Mouse (Mus musculus): ENCODE measurements around the gene Tmem150b. TPM values are rescaled to one million over a fixed set of nuclear protein-coding genes. Genes with fewer than 3 reads are reported as not detected.

The Tmem150b gene
- polyA plus RNA-seq, 1 experiment from 2014 or later, result 0.14 TPM

GRCm38 (mm10) chr7:4659911-4660443 is 65.1 kb downstream of the Tmem150b start:
- H3K27ac ChIP-seq (ENCODE audit: low read length), result peak overlapping the region; percentile 95
- 39% methylated on average over 3 of the region's 3 CpGs for WGBS
- peak overlapping the region; percentile 92 for H3K4me2 ChIP-seq (ENCODE audit: low read depth, low read length)
- peak overlapping the region; percentile 77 for H3K9ac ChIP-seq (ENCODE audit: low read length)
- ATAC-seq (ENCODE audit: low read depth), result no peak
- no peaks in the 10 kb centered on the region for H3K27me3 ChIP-seq (ENCODE audit: control insufficient read depth, insufficient read depth, low read depth, low read length)
- no peaks in the 10 kb centered on the region for H3K9me3 ChIP-seq (ENCODE audit: control insufficient read depth, low read length)
- H3K4me3 ChIP-seq (ENCODE audit: low read length), result peak overlapping the region; percentile 90
- H3K4me1 ChIP-seq (replicated peaks; ENCODE audit: control insufficient read depth, insufficient read depth, low read length), result peaks cover 23% of the 10 kb centered on the region
- 0 out of 2 replicates have a peak, but pooled peaks cover 6% of the 10 kb centered on the region for H3K36me3 ChIP-seq (ENCODE audit: control insufficient read depth, insufficient read depth, low read length)

- Histone ChIP-seq H3K27me3 (ENCODE audit: control insufficient read depth, insufficient read depth, low read depth, low read length) (no peaks in the 10 kb centered on the region), H3K4me2 (ENCODE audit: low read depth, low read length) (peak within 1 kb of the TSS; percentile 92), H3K9me3 (ENCODE audit: control insufficient read depth, low read length) (no peaks in the 10 kb centered on the region), H3K4me3 (ENCODE audit: low read length) (peak within 1 kb of the TSS; percentile 90), H3K36me3 (ENCODE audit: control insufficient read depth, insufficient read depth, low read length) (0 out of 2 replicates have a peak, but pooled peaks cover 3% of the 10 kb centered on the region), H3K4me1 (replicated peaks; ENCODE audit: control insufficient read depth, insufficient read depth, low read length) (peaks cover 23% of the 10 kb centered on the region), H3K9ac (ENCODE audit: low read length) (peak within 1 kb of the TSS; percentile 96), H3K27ac (ENCODE audit: low read length) (peak within 1 kb of the TSS; percentile 95)
- WGBS, result under 1% methylated on average over 54 of the region's 54 CpGs
- ATAC-seq (ENCODE audit: low read depth), result peak; percentile 98
These were observed 66.0 kb downstream of the Tmem150b start, which contains the start of gene Ppp6r1 for GRCm38 (mm10) chr7:4658912-4659551. TSS of gene Ppp6r1 (minus strand) at chr7:4659019.

- Histone ChIP-seq H3K4me3 (ENCODE audit: low read length) (peak overlapping the region; percentile 90), H3K36me3 (ENCODE audit: control insufficient read depth, insufficient read depth, low read length) (0 out of 2 replicates have a peak, but pooled peaks cover 3% of the 10 kb centered on the region), H3K27me3 (ENCODE audit: control insufficient read depth, insufficient read depth, low read depth, low read length) (no peaks in the 10 kb centered on the region), H3K9me3 (ENCODE audit: control insufficient read depth, low read length) (no peaks in the 10 kb centered on the region), H3K9ac (ENCODE audit: low read length) (peak overlapping the region; percentile 96), H3K4me1 (replicated peaks; ENCODE audit: control insufficient read depth, insufficient read depth, low read length) (peaks cover 23% of the 10 kb centered on the region), H3K4me2 (ENCODE audit: low read depth, low read length) (peak overlapping the region; percentile 92), H3K27ac (ENCODE audit: low read length) (peak overlapping the region; percentile 93)
- peak; percentile 68 for ATAC-seq (ENCODE audit: low read depth)
- WGBS, result under 1% methylated on average over 65 of the region's 78 CpGs
These were observed 66.7 kb downstream of the Tmem150b start for GRCm38 (mm10) chr7:4658128-4658907.

- 0 out of 2 replicates have a peak, but pooled peaks cover 3% of the 10 kb centered on the region for H3K36me3 ChIP-seq (ENCODE audit: control insufficient read depth, insufficient read depth, low read length)
- peak overlapping the region; percentile 92 for H3K4me2 ChIP-seq (ENCODE audit: low read depth, low read length)
- ATAC-seq (ENCODE audit: low read depth), result no peak
- H3K4me3 ChIP-seq (ENCODE audit: low read length), result peak overlapping the region; percentile 90
- H3K4me1 ChIP-seq (replicated peaks; ENCODE audit: control insufficient read depth, insufficient read depth, low read length), result peaks cover 23% of the 10 kb centered on the region
- 34% methylated on average over 9 of the region's 9 CpGs for WGBS
- no peaks in the 10 kb centered on the region for H3K9me3 ChIP-seq (ENCODE audit: control insufficient read depth, low read length)
- H3K27ac ChIP-seq (ENCODE audit: low read length), result peak overlapping the region; percentile 93
- no peaks in the 10 kb centered on the region for H3K27me3 ChIP-seq (ENCODE audit: control insufficient read depth, insufficient read depth, low read depth, low read length)
- peak overlapping the region; percentile 96 for H3K9ac ChIP-seq (ENCODE audit: low read length)
These were observed 67.4 kb downstream of the Tmem150b start for GRCm38 (mm10) chr7:4657521-4658127.

Other genes starting within 250 kb of the Tmem150b start
- 20.1 and 21.0 TPM in 2 replicates for gene Ppp1r12c, start 223.6 kb downstream of the Tmem150b start, polyA plus RNA-seq (2015; fragmentation: Nextera tagmentation; extraction: Ambion mirVana)
- gene Tnnt1, start 208.9 kb downstream of the Tmem150b start, polyA plus RNA-seq (2015; fragmentation: Nextera tagmentation; extraction: Ambion mirVana), result 28.6 and 34.6 TPM in 2 replicates
- 77.2 and 102 TPM in 2 replicates for gene Tnni3, start 201.0 kb downstream of the Tmem150b start, polyA plus RNA-seq (2015; fragmentation: Nextera tagmentation; extraction: Ambion mirVana)
- gene Dnaaf3, start 192.8 kb downstream of the Tmem150b start, polyA plus RNA-seq (2015; fragmentation: Nextera tagmentation; extraction: Ambion mirVana), result 4.7 TPM in 2 replicates
- 5.5 and 8.3 TPM in 2 replicates for gene Syt5, start 177.7 kb downstream of the Tmem150b start, polyA plus RNA-seq (2015; fragmentation: Nextera tagmentation; extraction: Ambion mirVana)
- gene Ptprh, start 121.2 kb downstream of the Tmem150b start, polyA plus RNA-seq (2015; fragmentation: Nextera tagmentation; extraction: Ambion mirVana), result not detected in 2 replicates
- gene Tmem86b, start 93.8 kb downstream of the Tmem150b start, polyA plus RNA-seq (2015; fragmentation: Nextera tagmentation; extraction: Ambion mirVana), result 0.69 and 1.7 TPM in 2 replicates
- 3.5 and 3.9 TPM in 2 replicates for gene Ppp6r1, start 66.2 kb downstream of the Tmem150b start, polyA plus RNA-seq (2015; fragmentation: Nextera tagmentation; extraction: Ambion mirVana)
- 85.7 and 90.9 TPM in 2 replicates for gene Hspbp1, start 40.2 kb downstream of the Tmem150b start, polyA plus RNA-seq (2015; fragmentation: Nextera tagmentation; extraction: Ambion mirVana)
- gene Brsk1, start 34.6 kb downstream of the Tmem150b start, polyA plus RNA-seq (2015; fragmentation: Nextera tagmentation; extraction: Ambion mirVana), result 0.68 and 0.74 TPM in 2 replicates
- 57.2 and 60.2 TPM in 2 replicates for gene Kmt5c, start 14.9 kb upstream of the Tmem150b start, polyA plus RNA-seq (2015; fragmentation: Nextera tagmentation; extraction: Ambion mirVana)
- 77.9 and 94.0 TPM in 2 replicates for gene Cox6b2, start 27.8 kb upstream of the Tmem150b start, polyA plus RNA-seq (2015; fragmentation: Nextera tagmentation; extraction: Ambion mirVana)
- gene Fam71e2, start 46.1 kb upstream of the Tmem150b start, polyA plus RNA-seq (2015; fragmentation: Nextera tagmentation; extraction: Ambion mirVana), result not detected in 2 replicates
- gene Il11, start 57.6 kb upstream of the Tmem150b start, polyA plus RNA-seq (2015; fragmentation: Nextera tagmentation; extraction: Ambion mirVana), result 0.18 and 0.19 TPM in 2 replicates
- 0.34 and 0.48 TPM in 2 replicates for gene Tmem190, start 57.7 kb upstream of the Tmem150b start, polyA plus RNA-seq (2015; fragmentation: Nextera tagmentation; extraction: Ambion mirVana)
- 14.7 and 17.9 TPM in 2 replicates for gene Tmem238, start 64.4 kb upstream of the Tmem150b start, polyA plus RNA-seq (2015; fragmentation: Nextera tagmentation; extraction: Ambion mirVana)
- gene Rpl28, start 67.6 kb upstream of the Tmem150b start, polyA plus RNA-seq (2015; fragmentation: Nextera tagmentation; extraction: Ambion mirVana), result 337 and 342 TPM in 2 replicates
- gene Ube2s, start 87.3 kb upstream of the Tmem150b start, polyA plus RNA-seq (2015; fragmentation: Nextera tagmentation; extraction: Ambion mirVana), result 355 and 372 TPM in 2 replicates
- gene Shisa7, start 119.4 kb upstream of the Tmem150b start, polyA plus RNA-seq (2015; fragmentation: Nextera tagmentation; extraction: Ambion mirVana), result 0.99 and 1.2 TPM in 2 replicates
- 14.1 and 15.7 TPM in 2 replicates for gene Isoc2b, start 145.0 kb upstream of the Tmem150b start, polyA plus RNA-seq (2015; fragmentation: Nextera tagmentation; extraction: Ambion mirVana)
- gene Isoc2a, start 151.9 kb upstream of the Tmem150b start, polyA plus RNA-seq (2015; fragmentation: Nextera tagmentation; extraction: Ambion mirVana), result 0.87 and 1.3 TPM in 2 replicates
- gene Gm36210, start 181.3 kb upstream of the Tmem150b start, polyA plus RNA-seq (2015; fragmentation: Nextera tagmentation; extraction: Ambion mirVana), result 0.21 TPM in 1 of 2 replicates, not detected in the other
- 3.4 and 3.7 TPM in 2 replicates for gene Zfp628, start 190.0 kb upstream of the Tmem150b start, polyA plus RNA-seq (2015; fragmentation: Nextera tagmentation; extraction: Ambion mirVana)
- 2.5 and 2.7 TPM in 2 replicates for gene Nat14, start 196.8 kb upstream of the Tmem150b start, polyA plus RNA-seq (2015; fragmentation: Nextera tagmentation; extraction: Ambion mirVana)
- gene Ssc5d, start 200.5 kb upstream of the Tmem150b start, polyA plus RNA-seq (2015; fragmentation: Nextera tagmentation; extraction: Ambion mirVana), result 2.1 and 2.4 TPM in 2 replicates
- gene Sbk2, start 239.2 kb upstream of the Tmem150b start, polyA plus RNA-seq (2015; fragmentation: Nextera tagmentation; extraction: Ambion mirVana), result 0.85 and 1.0 TPM in 2 replicates
- gene Sbk3, start 245.9 kb upstream of the Tmem150b start, polyA plus RNA-seq (2015; fragmentation: Nextera tagmentation; extraction: Ambion mirVana), result 0.72 and 1.0 TPM in 2 replicates